Mouse (Mus musculus) neural tube, embryonic 12.5 days (tissue): ENCODE data around the gene Tmsb15l. TPM values are rescaled to one million over a fixed set of nuclear protein-coding genes. Genes with fewer than 3 reads are reported as not detected.
"Not testable (repeated sequence)": the region's sequence is repeated elsewhere in the genome, so short reads cannot be mapped to it uniquely, and the experiment has no call there.

Experiments used
- ATAC-seq: fragments of 200-750 bp; cut with Nextera tagmentation; 2 replicates; pipeline ENCODE4 v1.8.0; 2017; ENCODE audit warnings: low read depth, mild to moderate bottlenecking, moderate TSS enrichment, moderate library complexity; ENCODE audit not compliant: low FRiP score
- H3K27ac ChIP-seq: fragments of 300-500 bp; sonication (generic); 2 replicates; pipeline ENCODE4 v1.5.1; 2016
- H3K27me3 ChIP-seq: fragments of 300-500 bp; sonication (generic); replicated peaks from 2 replicates; pipeline ENCODE4 v1.6.1; 2016; ENCODE audit warnings: mild to moderate bottlenecking
- H3K36me3 ChIP-seq: fragments of 300-500 bp; sonication (generic); 2 replicates; pipeline ENCODE4 v1.6.1; 2016; ENCODE audit warnings: mild to moderate bottlenecking
- H3K4me1 ChIP-seq: fragments of 300-500 bp; sonication (generic); 2 replicates; pipeline ENCODE4 v1.6.1; 2016
- H3K4me2 ChIP-seq: fragments of 300-500 bp; sonication (generic); replicated peaks from 2 replicates; pipeline ENCODE4 v1.6.1; 2016; ENCODE audit warnings: mild to moderate bottlenecking
- H3K4me3 ChIP-seq: fragments of 300-500 bp; sonication (generic); 2 replicates; pipeline ENCODE4 v1.5.1; 2016
- H3K9ac ChIP-seq: fragments of 300-500 bp; sonication (generic); 2 replicates; pipeline ENCODE4 v1.6.1; 2016; ENCODE audit warnings: mild to moderate bottlenecking
- H3K9me3 ChIP-seq: fragments of 300-500 bp; sonication (generic); 2 replicates; pipeline ENCODE4 v1.6.1; 2016; ENCODE audit warnings: mild to moderate bottlenecking
- WGBS: fragments of 180-500 bp; shearing (Covaris S2); methylation state at CpG from one replicate; pipeline ENCODE4 v1.1.7; 2016; 5-methylcytosine and 5-hydroxymethylcytosine counted together
- polyA plus RNA-seq: library from polyadenylated mRNA; unstranded; fragments of >200 nt; fragmentation: Nextera tagmentation; extraction: Ambion mirVana; gene quantifications from 2 replicates; pipeline ENCODE4 v1.2.1, GENCODE M21; 2016

Gene Tmsb15l
- polyA plus RNA-seq, 1 experiment from 2014 or later, result 10.2 TPM

- 32% methylated on average over 2 of the region's 2 CpGs for WGBS
- Histone ChIP-seq H3K4me1 (no peaks in the 10 kb centered on the region), H3K27me3 (no peaks in the 10 kb centered on the region), H3K4me3 (no peak overlapping the region), H3K9ac (no peak overlapping the region), H3K36me3 (no peaks in the 10 kb centered on the region), H3K27ac (no peak overlapping the region), H3K4me2 (no peak overlapping the region), H3K9me3 (no peaks in the 10 kb centered on the region)
- ATAC-seq, result no peak
Observed at GRCm38 (mm10) chrX:136959688-136960087, 17.0 kb downstream of the Tmsb15l start.

GRCm38 (mm10) chrX:136958300-136958699 is 18.4 kb downstream of the Tmsb15l start:
- WGBS, result 56% methylated on average over 5 of the region's 5 CpGs
- H3K36me3 ChIP-seq, H3K4me3 ChIP-seq, H3K27me3 ChIP-seq, H3K9ac ChIP-seq, H3K4me1 ChIP-seq, H3K27ac ChIP-seq, H3K9me3 ChIP-seq: not testable (repeated sequence)
- peak; percentile 49; the same call in 1 of the 2 replicates for ATAC-seq
- peak overlapping the region; percentile 53 for H3K4me2 ChIP-seq

GRCm38 (mm10) chrX:136957583-136958279 is 18.9 kb downstream of the Tmsb15l start:
- H3K9ac ChIP-seq, result not testable (repeated sequence)

GRCm38 (mm10) chrX:136937985-136938384 is 38.7 kb downstream of the Tmsb15l start:
- no peak overlapping the region for H3K27ac ChIP-seq
- ATAC-seq, result no peak
- WGBS, result 46% methylated on average over 3 of the region's 3 CpGs

More at GRCm38 (mm10) chrX:136957583-136958279, 18.9 kb downstream of the Tmsb15l start:
- not testable (repeated sequence) for H3K27ac ChIP-seq, H3K27me3 ChIP-seq, H3K9me3 ChIP-seq, H3K4me1 ChIP-seq, H3K36me3 ChIP-seq
- peak; percentile 100 for ATAC-seq
- Histone ChIP-seq H3K4me2 (peak overlapping the region; percentile 53), H3K4me3 (peak overlapping the region; percentile 26)
- WGBS, result 24% methylated on average over 13 of the region's 13 CpGs

GRCm38 (mm10) chrX:136927031-136927430 is 49.6 kb downstream of the Tmsb15l start, which contains the start of gene H2bfm:
Gene H2bfm (plus strand): TSS chrX:136927325.
- H3K4me2 ChIP-seq, result no peak within 1 kb of the TSS
- no peaks in the 10 kb centered on the region for H3K27me3 ChIP-seq
- H3K4me1 ChIP-seq, result no peaks in the 10 kb centered on the region
- no peak for ATAC-seq
- no peak within 1 kb of the TSS for H3K4me3 ChIP-seq
- H3K36me3 ChIP-seq, result no peaks in the 10 kb centered on the region
- no peak within 1 kb of the TSS for H3K9ac ChIP-seq
- 94% methylated on average over 14 of the region's 14 CpGs for WGBS
- H3K9me3 ChIP-seq, result 0 out of 2 replicates have a peak, but pooled peaks cover 8% of the 10 kb centered on the region
- H3K27ac ChIP-seq, result no peak within 1 kb of the TSS

More at GRCm38 (mm10) chrX:136937985-136938384, 38.7 kb downstream of the Tmsb15l start:
- Histone ChIP-seq H3K9ac (no peak overlapping the region), H3K9me3 (no peaks in the 10 kb centered on the region), H3K4me1 (no peaks in the 10 kb centered on the region), H3K36me3 (no peaks in the 10 kb centered on the region), H3K4me2 (no peak overlapping the region), H3K27me3 (no peaks in the 10 kb centered on the region), H3K4me3 (no peak overlapping the region)

GRCm38 (mm10) chrX:136925863-136926262 is 50.8 kb downstream of the Tmsb15l start:
- Histone ChIP-seq H3K27me3 (no peaks in the 10 kb centered on the region), H3K36me3 (no peaks in the 10 kb centered on the region), H3K4me3 (no peak overlapping the region), H3K9ac (no peak overlapping the region), H3K4me2 (no peak overlapping the region), H3K9me3 (0 out of 2 replicates have a peak, but pooled peaks cover 8% of the 10 kb centered on the region), H3K27ac (no peak overlapping the region), H3K4me1 (no peaks in the 10 kb centered on the region)
- no peak for ATAC-seq

Other genes with a start within 250 kb of the Tmsb15l start
- gene Morf4l2, start 233.2 kb downstream of the Tmsb15l start, polyA plus RNA-seq, result 531 and 541 TPM in 2 replicates
- gene Glra4, start 196.7 kb downstream of the Tmsb15l start, polyA plus RNA-seq, result 0.13 and 0.22 TPM in 2 replicates
- gene Plp1, start 154.2 kb downstream of the Tmsb15l start, polyA plus RNA-seq, result 32.7 and 39.4 TPM in 2 replicates
- gene Rab9b, start 108.1 kb downstream of the Tmsb15l start, polyA plus RNA-seq, result 8.4 and 10.5 TPM in 2 replicates
- gene H2bfm, start 49.5 kb downstream of the Tmsb15l start, polyA plus RNA-seq, result not detected in 2 replicates
- 81.4 and 93.4 TPM in 2 replicates for gene Tmsb15b2, start 1.4 kb downstream of the Tmsb15l start, polyA plus RNA-seq
- 26.5 and 31.5 TPM in 2 replicates for gene Tmsb15b1, start within 50 bp of the Tmsb15l start, polyA plus RNA-seq
- 129 and 142 TPM in 2 replicates for gene Zcchc18, start 16.3 kb upstream of the Tmsb15l start, polyA plus RNA-seq
- 12.9 and 14.7 TPM in 2 replicates for gene Slc25a53, start 61.4 kb upstream of the Tmsb15l start, polyA plus RNA-seq
- gene Fam199x, start 72.7 kb upstream of the Tmsb15l start, polyA plus RNA-seq, result 9.8 and 10.2 TPM in 2 replicates
- gene Esx1, start 145.2 kb upstream of the Tmsb15l start, polyA plus RNA-seq, result not detected in 2 replicates